Mouse (Mus musculus) ovary, adult 18-20 months (tissue): ENCODE measurements at regions not wholly inside any gene's neighbourhood (a gene's known extent, or its start where the extent isn't known, plus 50 kb on each side); places are given as distances from the start of the nearest gene placed in this dataset.

Experiments
- DNase-seq: peaks from one replicate; pipeline ENCODE4 v3.0.0; 2022; ENCODE audit warnings: low spot score, mixed read lengths

DNA sequence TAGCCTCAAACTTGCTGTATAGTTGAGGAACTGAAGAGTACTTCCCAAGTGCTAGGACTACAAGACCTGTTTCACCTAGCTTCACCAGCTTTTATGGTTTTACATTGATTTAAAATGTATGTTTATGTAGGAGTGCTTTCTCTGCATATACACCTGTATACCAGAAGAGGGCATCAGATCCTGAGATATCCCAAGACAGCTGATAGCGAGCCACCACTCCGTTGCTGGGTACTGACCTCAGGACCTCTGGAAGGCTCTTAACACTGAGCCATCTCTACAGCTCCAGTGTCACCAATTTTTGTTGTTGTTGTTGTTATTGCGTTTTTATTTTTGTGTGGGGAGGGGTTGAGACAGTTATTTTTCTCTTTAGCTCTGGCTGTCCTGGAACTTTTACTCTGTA is 55.9 kb upstream of the Ddx3x start:
- no peak for DNase-seq

DNA sequence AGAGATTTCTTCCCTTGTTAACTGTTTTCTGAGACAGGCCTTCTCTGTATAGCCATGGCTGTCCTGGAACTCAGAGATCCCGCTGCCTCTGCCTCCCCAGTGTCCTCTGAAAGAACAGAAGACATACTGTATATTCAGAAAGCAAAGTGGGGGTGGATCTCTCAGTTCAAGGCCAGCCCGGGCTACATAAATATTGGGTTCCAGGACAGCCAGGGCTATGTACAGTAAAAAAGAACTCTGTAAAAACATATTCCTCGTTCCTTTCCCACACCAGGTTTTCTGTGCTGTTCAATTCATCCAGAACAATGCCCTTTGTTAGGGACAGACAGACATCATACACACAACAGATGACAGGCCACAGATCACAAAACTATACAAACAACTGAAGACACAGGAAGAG is 54.3 kb upstream of the Ddx3x start:
- no peak for DNase-seq

DNA sequence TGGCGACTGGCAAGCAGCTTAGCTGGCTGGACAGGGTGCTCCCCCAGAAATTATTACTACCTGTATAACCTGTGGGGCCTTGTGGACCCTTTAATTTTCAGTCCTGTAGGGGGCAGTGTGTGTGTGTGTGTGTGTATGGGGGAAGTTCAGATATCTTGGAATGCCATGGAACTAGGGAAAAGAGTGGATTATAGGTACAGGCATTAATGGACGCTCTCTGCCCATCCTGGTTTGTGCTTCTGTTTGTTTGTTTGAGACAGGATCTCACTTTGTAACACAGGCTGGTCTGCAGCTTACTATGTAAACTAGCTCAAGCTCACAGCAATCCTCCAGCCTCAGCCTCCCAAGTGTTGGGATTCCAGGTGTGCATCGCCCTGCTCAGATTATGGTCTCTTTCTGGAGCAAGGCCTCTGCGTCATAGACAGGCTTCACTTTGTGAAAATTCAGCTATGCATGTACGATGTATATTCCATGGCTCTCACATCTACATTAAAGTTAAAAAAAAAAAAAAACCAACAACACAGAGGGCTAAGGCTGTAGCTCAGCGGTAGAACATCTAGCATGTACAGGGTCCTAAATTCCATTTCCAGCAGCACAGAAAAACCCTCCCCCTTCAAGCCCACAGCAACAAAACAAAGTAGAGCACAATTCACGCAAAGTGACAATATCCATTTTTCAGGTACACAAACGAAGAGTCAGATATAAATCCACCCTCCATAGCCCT is 50.7 kb upstream of the Ddx3x start:
- DNase-seq = no peak

DNA sequence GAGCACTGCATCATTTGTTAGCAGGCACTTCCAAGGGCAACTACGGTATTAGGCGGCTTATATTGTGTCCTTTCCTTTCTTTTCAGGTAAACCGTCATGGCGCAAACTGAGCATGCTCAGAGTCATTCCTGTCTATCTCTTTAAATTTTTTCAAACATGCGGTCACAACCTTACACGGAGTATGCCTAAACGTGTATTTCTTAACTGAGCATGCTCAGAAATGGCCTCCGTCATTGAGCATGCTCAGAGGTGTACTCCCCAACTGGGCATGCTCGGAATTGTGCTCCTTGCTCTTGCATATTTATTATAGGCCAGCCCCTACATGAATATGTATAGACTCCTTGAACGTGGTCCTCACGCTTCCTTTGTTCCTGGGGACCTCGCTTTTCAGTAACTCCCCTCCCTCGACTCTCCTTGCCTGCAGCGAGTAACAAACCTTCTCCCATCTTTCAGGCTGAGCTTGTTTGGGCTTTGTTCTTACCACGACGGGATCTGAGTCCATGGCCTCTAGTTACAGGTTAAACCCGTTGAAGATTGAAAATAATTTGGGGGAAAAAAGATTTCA is 50.1 kb upstream of the Ddx3x start:
- peak; percentile 86 for DNase-seq
